Mouse (Mus musculus): ENCODE data around the gene Kat14. TPM values are rescaled to one million over a fixed set of nuclear protein-coding genes. Genes with fewer than 3 reads are reported as not detected.

The Kat14 gene
- polyA plus RNA-seq (2011; ENCODE audit: insufficient read length, low read depth, missing spikeins) = 23.6 and 28.5 TPM in 2 replicates

- no peaks in the 10 kb centered on the region for H3K4me1 ChIP-seq (ENCODE audit: control insufficient read depth, insufficient read depth, low read length)
- TF ChIP-seq CTCF (IDR thresholded peaks at IDR 0.05; ENCODE audit: borderline replicate concordance, insufficient read depth, low read length) (no peak), POLR2A (IDR thresholded peaks at IDR 0.05; ENCODE audit: low read depth, low read length) (peak; percentile 88)
- H3K4me3 ChIP-seq (ENCODE audit: insufficient read depth, low read length) = peak within 1 kb of the TSS; percentile 78
- H3K27ac ChIP-seq (ENCODE audit: insufficient read depth, low read length) = peak within 1 kb of the TSS; percentile 93
Measured at GRCm38 (mm10) chr2:144368400-144369019, at the start of gene Kat14, which contains the start of gene Pet117. Gene Kat14 (plus strand): TSS chr2:144368983. Gene Pet117 (plus strand): TSS chr2:144368996.

GRCm38 (mm10) chr2:144324218-144324617 lies 44.6 kb upstream of the Kat14 start:
- Histone ChIP-seq H3K4me1 (ENCODE audit: control insufficient read depth, insufficient read depth, low read length) (no peaks in the 10 kb centered on the region), H3K27ac (ENCODE audit: insufficient read depth, low read length) (no peak overlapping the region), H3K4me3 (ENCODE audit: insufficient read depth, low read length) (no peak overlapping the region)
- TF ChIP-seq CTCF (IDR thresholded peaks at IDR 0.05; ENCODE audit: borderline replicate concordance, insufficient read depth, low read length) (no peak), POLR2A (IDR thresholded peaks at IDR 0.05; ENCODE audit: low read depth, low read length) (no peak)

GRCm38 (mm10) chr2:144329451-144329850 lies 39.3 kb upstream of the Kat14 start:
- no peak for TF ChIP-seq POLR2A (IDR thresholded peaks at IDR 0.05; ENCODE audit: low read depth, low read length)
- TF ChIP-seq CTCF (IDR thresholded peaks at IDR 0.05; ENCODE audit: borderline replicate concordance, insufficient read depth, low read length) = no peak
- Histone ChIP-seq H3K4me1 (ENCODE audit: control insufficient read depth, insufficient read depth, low read length) (no peaks in the 10 kb centered on the region), H3K27ac (ENCODE audit: insufficient read depth, low read length) (no peak overlapping the region), H3K4me3 (ENCODE audit: insufficient read depth, low read length) (no peak overlapping the region)

- Histone ChIP-seq H3K27ac (ENCODE audit: insufficient read depth, low read length) (no peak overlapping the region), H3K4me3 (ENCODE audit: insufficient read depth, low read length) (no peak overlapping the region), H3K4me1 (ENCODE audit: control insufficient read depth, insufficient read depth, low read length) (no peaks in the 10 kb centered on the region)
- TF ChIP-seq CTCF (IDR thresholded peaks at IDR 0.05; ENCODE audit: borderline replicate concordance, insufficient read depth, low read length) = no peak
- TF ChIP-seq POLR2A (IDR thresholded peaks at IDR 0.05; ENCODE audit: low read depth, low read length) = no peak
Measured at GRCm38 (mm10) chr2:144329937-144330336, 38.8 kb upstream of the Kat14 start.

- TF ChIP-seq POLR2A (IDR thresholded peaks at IDR 0.05; ENCODE audit: low read depth, low read length) (no peak), CTCF (IDR thresholded peaks at IDR 0.05; ENCODE audit: borderline replicate concordance, insufficient read depth, low read length) (no peak)
- H3K27ac ChIP-seq (ENCODE audit: insufficient read depth, low read length) = no peak overlapping the region
- H3K4me3 ChIP-seq (ENCODE audit: insufficient read depth, low read length) = peak overlapping the region; percentile 14; the same call in 1 of the 2 replicates
- no peaks in the 10 kb centered on the region for H3K4me1 ChIP-seq (ENCODE audit: control insufficient read depth, insufficient read depth, low read length)
Measured at GRCm38 (mm10) chr2:144330352-144330959, 38.3 kb upstream of the Kat14 start.

- H3K4me1 ChIP-seq (ENCODE audit: control insufficient read depth, insufficient read depth, low read length) = no peaks in the 10 kb centered on the region
- no peak overlapping the region for H3K27ac ChIP-seq (ENCODE audit: insufficient read depth, low read length)
- TF ChIP-seq POLR2A (IDR thresholded peaks at IDR 0.05; ENCODE audit: low read depth, low read length) (no peak), CTCF (IDR thresholded peaks at IDR 0.05; ENCODE audit: borderline replicate concordance, insufficient read depth, low read length) (no peak)
- peak overlapping the region; percentile 14; the same call in 1 of the 2 replicates for H3K4me3 ChIP-seq (ENCODE audit: insufficient read depth, low read length)
Measured at GRCm38 (mm10) chr2:144330960-144331371, 37.8 kb upstream of the Kat14 start.

GRCm38 (mm10) chr2:144331401-144332302 lies 37.1 kb upstream of the Kat14 start, which contains the start of gene Ovol2:
Gene Ovol2 (minus strand): TSS chr2:144332146.
- H3K4me1 ChIP-seq (ENCODE audit: control insufficient read depth, insufficient read depth, low read length) = no peaks in the 10 kb centered on the region
- no peak within 1 kb of the TSS for H3K27ac ChIP-seq (ENCODE audit: insufficient read depth, low read length)
- H3K4me3 ChIP-seq (ENCODE audit: insufficient read depth, low read length) = peak within 1 kb of the TSS; percentile 14; the same call in 1 of the 2 replicates
- TF ChIP-seq CTCF (IDR thresholded peaks at IDR 0.05; ENCODE audit: borderline replicate concordance, insufficient read depth, low read length) (no peak), POLR2A (IDR thresholded peaks at IDR 0.05; ENCODE audit: low read depth, low read length) (no peak)

- Histone ChIP-seq H3K4me3 (ENCODE audit: insufficient read depth, low read length) (no peak overlapping the region), H3K27ac (ENCODE audit: insufficient read depth, low read length) (no peak overlapping the region), H3K4me1 (ENCODE audit: control insufficient read depth, insufficient read depth, low read length) (no peaks in the 10 kb centered on the region)
- TF ChIP-seq POLR2A (IDR thresholded peaks at IDR 0.05; ENCODE audit: low read depth, low read length) = no peak
- no peak for TF ChIP-seq CTCF (IDR thresholded peaks at IDR 0.05; ENCODE audit: borderline replicate concordance, insufficient read depth, low read length)
Measured at GRCm38 (mm10) chr2:144332486-144332885, 36.3 kb upstream of the Kat14 start.

- TF ChIP-seq CTCF (IDR thresholded peaks at IDR 0.05; ENCODE audit: borderline replicate concordance, insufficient read depth, low read length) (no peak), POLR2A (IDR thresholded peaks at IDR 0.05; ENCODE audit: low read depth, low read length) (no peak)
- Histone ChIP-seq H3K4me3 (ENCODE audit: insufficient read depth, low read length) (no peak overlapping the region), H3K27ac (ENCODE audit: insufficient read depth, low read length) (no peak overlapping the region)
Measured at GRCm38 (mm10) chr2:144333138-144333842, 35.5 kb upstream of the Kat14 start.

More at GRCm38 (mm10) chr2:144333138-144333842, 35.5 kb upstream of the Kat14 start:
- no peaks in the 10 kb centered on the region for H3K4me1 ChIP-seq (ENCODE audit: control insufficient read depth, insufficient read depth, low read length)
